Mouse (Mus musculus): Measurements from ENCODE around the gene Npas2. TPM values are rescaled to one million over a fixed set of nuclear protein-coding genes. Genes with fewer than 3 reads are reported as not detected.

Npas2 gene
- total RNA-seq, 2 experiments from 2014 or later, result 2.2 to 11.4 TPM

DNA sequence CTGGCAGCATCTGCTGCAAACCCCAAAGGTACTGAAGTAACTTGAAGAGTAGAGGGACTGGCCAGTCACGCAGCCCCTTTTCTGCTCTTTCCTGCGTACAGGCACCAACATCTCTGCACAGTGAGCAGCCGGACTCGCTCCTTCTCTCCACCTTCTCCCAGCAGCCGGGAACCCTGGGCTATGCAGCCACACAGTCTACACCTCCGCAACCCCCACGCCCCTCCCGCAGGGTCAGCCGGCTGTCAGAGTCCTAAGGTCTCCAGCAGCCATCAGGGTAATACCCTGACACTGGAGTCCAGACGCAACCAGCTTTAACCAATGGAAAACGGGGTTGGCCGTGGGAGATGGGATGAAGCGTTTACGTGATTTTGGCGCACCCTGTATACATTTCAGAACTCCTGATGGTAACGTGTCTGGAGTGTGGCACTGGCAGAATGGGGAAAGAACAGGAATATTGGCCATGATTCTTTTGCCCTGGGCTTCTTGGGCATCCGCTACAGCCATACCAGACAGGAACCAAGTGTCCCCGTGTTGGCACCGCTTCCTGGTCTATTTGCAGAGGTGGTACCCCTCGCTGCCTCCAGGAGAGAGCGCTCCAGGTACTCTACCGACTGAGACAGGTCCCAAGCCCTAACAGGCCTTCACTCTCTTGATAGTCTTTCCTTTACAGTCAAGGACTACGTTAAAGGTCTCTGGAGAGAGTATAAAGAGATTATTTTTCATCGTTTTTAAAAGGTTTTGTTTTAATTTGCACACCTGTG is 168.4 kb downstream of the Npas2 start:
- intact Hi-C loops (cut with DNase I), result no loop called here
- DNase-seq (ENCODE audit: low spot score), result no peak

GRCm38 (mm10) chr1:39362515-39362893 is 169.0 kb downstream of the Npas2 start:
- intact Hi-C loops (cut with DNase I), result no loop called here
- DNase-seq (ENCODE audit: low spot score), result no peak

DNA sequence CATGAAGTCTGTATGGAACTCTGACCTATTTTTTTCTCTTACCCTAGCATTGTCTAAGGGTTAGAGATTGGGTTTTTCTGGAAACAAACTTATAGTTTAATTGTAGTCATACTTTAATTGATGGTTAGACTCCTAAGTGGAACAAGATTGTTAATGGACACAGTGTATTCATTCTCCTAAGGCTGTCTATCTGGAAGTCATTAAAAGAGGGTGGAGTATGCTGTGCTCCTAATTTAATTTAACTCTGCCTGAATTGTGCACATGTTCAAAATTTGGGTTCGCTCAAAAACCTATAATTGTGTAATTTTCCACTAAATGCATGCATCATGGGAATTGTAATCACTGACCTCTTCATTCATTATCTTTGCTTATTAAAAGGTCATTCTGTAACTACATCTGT is 172.0 kb downstream of the Npas2 start:
- intact Hi-C loops (cut with DNase I), result no loop called here
- DNase-seq (ENCODE audit: low spot score), result no peak

- no peak for DNase-seq (ENCODE audit: low spot score)
- intact Hi-C loops (cut with DNase I), result no loop called here
These were observed 173.5 kb downstream of the Npas2 start for GRCm38 (mm10) chr1:39367045-39367444.

GRCm38 (mm10) chr1:39367601-39368266 is 174.2 kb downstream of the Npas2 start, which contains the start of gene Rpl31:
Gene Rpl31 (plus strand): TSS chr1:39367842.
- peak; percentile 98 for DNase-seq (ENCODE audit: low spot score)
- intact Hi-C loops (cut with DNase I), result no loop called here

DNA sequence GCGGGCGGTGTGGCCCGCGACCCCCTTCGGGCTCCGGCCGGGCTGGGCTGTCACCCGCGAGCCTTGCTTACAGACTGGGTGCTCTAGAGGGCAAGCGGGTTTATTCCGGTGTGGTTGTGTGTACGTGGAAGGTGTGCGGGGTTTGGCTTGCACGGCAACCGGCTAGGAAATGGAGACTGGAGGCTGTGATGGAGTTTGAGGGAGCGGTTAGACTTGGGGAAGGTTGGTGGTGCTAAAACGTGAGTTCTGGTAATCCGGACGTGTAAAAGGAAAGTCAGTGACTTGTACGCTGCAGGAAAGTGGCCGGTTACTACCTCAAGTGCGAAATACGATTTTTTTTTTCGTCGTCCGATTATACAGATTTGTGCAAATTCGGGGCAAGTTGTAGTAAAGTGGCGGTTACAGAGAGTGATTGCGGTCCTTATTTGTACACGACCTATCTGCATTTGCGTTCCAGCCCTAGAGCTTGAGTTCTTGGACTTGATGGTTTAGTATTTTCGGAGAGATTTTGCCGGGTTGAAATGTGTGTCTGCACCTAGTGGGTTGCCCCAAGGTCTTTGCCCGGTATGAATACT is 174.8 kb downstream of the Npas2 start:
- intact Hi-C loops (cut with DNase I), result no loop called here
- no peak for DNase-seq (ENCODE audit: low spot score)

GRCm38 (mm10) chr1:39370431-39370830 is 176.9 kb downstream of the Npas2 start:
- intact Hi-C loops (cut with DNase I), result no loop called here
- DNase-seq (ENCODE audit: low spot score), result no peak

DNA sequence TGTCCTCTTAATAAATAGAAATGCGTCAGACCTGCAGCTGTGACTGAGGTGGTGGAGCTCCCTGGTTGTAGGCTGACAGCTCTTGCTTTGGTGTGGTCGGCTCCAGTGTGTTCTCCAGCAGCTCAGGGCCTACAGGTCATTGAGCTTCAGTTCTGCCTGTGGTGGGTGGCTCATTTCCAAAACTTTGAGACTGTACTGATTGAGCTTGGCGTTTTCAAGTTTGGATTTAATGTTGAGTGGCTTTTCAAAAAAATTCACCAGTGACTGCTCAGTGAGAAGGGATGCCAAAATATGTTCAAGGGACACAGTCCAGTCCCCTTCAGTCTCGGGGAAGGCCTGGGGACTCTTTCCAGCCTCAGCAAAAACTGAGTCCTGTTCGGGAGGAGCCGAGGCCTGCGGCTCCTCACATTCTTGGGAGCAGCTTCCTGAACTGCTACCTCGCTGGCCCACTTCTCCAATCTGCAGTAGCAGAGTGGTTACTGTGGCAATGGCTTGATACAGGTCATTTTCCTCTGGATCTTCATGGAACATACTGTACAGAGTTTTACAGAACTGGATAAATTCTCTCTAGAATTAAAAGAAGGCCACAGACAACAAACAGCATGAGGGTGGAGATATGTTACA is 178.8 kb downstream of the Npas2 start:
- DNase-seq (ENCODE audit: low spot score), result no peak
- intact Hi-C loops (cut with DNase I), result no loop called here

DNA sequence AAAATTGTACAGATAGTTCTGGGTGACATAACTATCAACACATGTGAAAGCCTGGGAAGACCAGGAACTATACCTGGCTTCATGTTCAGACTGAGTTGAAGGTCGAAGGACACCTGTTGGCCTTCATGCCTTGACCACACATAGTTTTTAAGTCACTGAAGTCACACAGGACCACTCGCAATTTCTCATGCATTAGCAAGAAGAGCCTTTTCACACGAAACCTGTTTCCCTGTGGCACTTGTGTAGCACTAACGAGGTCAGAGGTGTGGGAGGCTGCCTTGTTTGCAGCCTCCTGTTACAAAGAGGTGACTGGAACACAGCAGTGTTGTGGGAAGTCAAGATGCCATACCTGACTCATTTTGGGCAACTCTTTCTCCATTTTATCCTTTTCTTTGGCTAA is 179.8 kb downstream of the Npas2 start:
- DNase-seq (ENCODE audit: low spot score), result no peak
- intact Hi-C loops (cut with DNase I), result no loop called here

GRCm38 (mm10) chr1:39374231-39374809 is 180.8 kb downstream of the Npas2 start:
- no peak for DNase-seq (ENCODE audit: low spot score)

GRCm38 (mm10) chr1:39376121-39376520 is 182.6 kb downstream of the Npas2 start:
- DNase-seq (ENCODE audit: low spot score), result no peak
- intact Hi-C loops (cut with DNase I), result no loop called here

More at GRCm38 (mm10) chr1:39374231-39374809, 180.8 kb downstream of the Npas2 start:
- intact Hi-C loops (cut with DNase I), result no loop called here

DNA sequence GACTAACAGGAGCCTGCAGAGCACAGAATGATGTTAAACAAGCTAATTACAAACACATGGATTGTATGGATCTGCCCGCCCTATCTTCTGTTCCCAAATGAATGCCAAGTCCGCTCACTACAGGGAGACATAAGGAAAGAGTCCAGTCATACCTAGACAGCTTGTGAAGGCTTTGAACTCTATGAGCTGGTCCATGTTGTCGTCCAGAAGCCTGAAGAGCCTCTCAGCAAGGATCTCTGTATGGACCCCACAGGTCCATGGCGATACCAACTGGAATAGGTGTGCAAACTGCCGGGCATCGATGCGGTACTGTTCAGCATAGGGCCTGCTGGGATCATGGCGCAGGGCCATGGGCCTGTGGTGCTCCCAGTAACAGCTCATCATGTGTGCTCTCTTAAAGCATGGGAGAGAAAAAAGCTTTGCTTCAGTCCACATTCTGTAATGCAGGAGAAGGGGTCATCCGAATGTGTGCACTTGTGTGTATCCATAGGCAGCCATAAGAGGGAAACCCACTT is 183.3 kb downstream of the Npas2 start:
- no peak for DNase-seq (ENCODE audit: low spot score)
- intact Hi-C loops (cut with DNase I), result no loop called here

DNA sequence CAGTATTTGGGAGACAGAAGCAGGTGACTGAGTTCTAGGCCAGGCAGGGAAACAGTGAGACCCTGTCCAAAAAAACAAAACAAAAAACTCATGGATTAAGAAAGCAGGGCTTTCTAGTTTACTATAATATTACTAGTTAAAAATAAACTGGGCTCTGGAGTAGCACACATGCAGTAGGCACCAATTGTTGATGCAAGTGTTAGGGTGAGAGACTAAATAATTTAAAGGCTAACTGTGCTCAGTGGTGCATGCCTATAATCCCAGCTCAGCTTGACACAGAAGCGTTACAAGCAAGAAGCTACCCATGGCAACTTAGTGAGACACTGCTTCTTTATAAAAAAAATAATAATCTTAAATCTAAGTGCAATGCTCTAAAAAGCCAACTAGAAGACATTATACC is 185.0 kb downstream of the Npas2 start:
- intact Hi-C loops (cut with DNase I), result no loop called here
- DNase-seq (ENCODE audit: low spot score), result no peak

- no peak for DNase-seq (ENCODE audit: low spot score)
- intact Hi-C loops (cut with DNase I), result no loop called here
These were observed 185.5 kb downstream of the Npas2 start for GRCm38 (mm10) chr1:39379021-39379420.

DNA sequence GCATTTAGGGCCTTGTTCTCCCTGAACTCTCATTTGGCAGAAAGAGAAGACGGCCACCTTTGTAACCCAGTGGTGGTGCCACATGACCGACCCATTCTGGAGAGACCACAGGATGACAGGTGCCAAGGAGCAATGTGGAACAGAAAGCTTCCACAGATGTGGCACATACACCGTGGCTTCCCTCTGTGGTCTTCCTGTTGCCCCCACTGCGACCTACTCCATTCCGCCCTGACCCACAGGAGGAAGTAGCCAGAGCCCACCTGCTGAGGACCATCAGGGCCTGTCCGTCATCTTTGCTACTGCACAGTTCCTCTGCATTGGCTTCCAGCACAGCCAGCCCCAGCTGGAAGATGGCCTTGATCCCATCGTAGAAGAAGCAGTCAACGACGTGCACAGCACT is 187.5 kb downstream of the Npas2 start:
- no peak for DNase-seq (ENCODE audit: low spot score)
- intact Hi-C loops (cut with DNase I), result no loop called here

GRCm38 (mm10) chr1:39384914-39385313 is 191.4 kb downstream of the Npas2 start:
- intact Hi-C loops (cut with DNase I), result no loop called here
- no peak for DNase-seq (ENCODE audit: low spot score)

DNA sequence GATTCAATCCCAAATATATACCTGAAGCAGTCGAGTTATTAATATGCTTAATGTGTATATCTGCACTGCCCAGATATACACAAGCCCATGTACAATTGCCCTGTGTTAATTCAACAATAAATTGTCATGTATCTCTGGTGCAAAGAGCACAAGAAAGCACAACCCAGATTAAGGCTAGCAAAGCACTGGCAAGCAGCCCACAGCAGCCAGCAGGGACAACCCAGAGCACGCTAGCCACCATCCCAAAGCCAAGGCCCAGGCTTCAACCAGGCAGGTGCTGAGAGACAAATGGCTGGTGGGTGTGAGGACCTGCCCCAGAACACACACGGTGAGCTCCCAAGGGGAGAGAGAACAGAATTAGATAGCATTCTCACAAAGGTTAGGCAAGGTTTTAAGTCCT is 192.9 kb downstream of the Npas2 start:
- DNase-seq (ENCODE audit: low spot score), result no peak
- intact Hi-C loops (cut with DNase I), result no loop called here

GRCm38 (mm10) chr1:39387497-39387896 is 194.0 kb downstream of the Npas2 start:
- DNase-seq (ENCODE audit: low spot score), result peak; percentile 50
- intact Hi-C loops (cut with DNase I), result no loop called here

DNA sequence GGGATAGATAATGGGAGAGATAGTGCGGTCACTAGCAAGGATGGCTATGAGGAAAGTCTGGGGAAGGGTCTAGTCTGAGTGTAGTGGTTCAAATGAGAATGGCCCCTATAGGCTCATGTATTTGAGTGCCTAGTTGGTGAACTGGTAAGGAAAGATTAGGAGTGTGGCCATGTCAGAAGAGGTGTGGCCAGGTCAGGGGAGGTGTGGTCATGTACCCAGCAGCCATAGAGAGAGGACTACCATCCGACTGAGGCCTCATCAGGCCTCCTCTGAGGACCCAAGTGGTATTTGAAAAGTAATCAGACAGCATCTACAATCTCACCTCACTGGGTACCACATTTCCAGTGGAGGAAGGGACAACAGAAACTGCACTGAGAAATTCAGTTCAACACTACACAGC is 194.6 kb downstream of the Npas2 start:
- DNase-seq (ENCODE audit: low spot score), result no peak

GRCm38 (mm10) chr1:39389338-39389737 is 195.8 kb downstream of the Npas2 start:
- DNase-seq (ENCODE audit: low spot score), result no peak
- intact Hi-C loops (cut with DNase I), result no loop called here

More for the DNA sequence above, 194.6 kb downstream of the Npas2 start:
- intact Hi-C loops (cut with DNase I), result no loop called here
